Comparison of ENCODE assay signal across 8 mouse cellular contexts in the genomic region with DNA sequence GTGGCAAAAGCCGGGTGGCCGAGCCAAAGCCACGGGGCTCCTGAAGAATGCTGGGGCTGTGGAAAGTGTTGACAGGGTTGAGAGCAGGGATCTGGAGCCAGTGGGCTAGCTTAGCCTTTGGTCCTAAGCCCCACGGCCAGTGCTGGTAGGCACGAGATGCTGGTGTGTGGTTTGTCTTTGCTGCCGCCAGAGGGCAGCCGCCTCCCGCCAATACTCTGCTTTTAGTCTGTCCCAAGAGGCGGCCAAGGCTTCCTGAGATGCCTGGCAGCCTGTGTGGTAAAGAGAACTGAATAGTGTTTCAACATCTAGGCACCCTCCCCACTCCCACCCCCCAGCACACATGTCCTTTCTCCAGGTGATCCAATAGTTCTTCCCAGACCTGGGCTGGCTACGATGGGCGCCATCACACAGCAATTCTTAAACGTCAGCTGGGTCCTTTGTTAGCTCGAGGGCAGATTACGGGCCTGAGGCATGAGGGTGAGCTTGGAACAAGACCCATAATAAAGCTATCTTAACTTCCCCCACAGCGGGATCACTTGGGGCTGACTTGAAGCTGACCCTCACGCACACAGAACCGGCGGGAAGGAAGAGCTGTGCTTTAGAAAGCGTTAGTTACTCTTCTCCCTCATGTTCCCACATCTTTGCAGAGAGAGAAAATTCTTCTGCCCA. TPM values are rescaled to one million over a fixed set of nuclear protein-coding genes. Genes with fewer than 3 reads are reported as not detected.
DNase-seq lines count a peak whose midpoint lies in the region; ATAC-seq and TF ChIP-seq lines count a peak whose summit lies in the region.

No protein-coding gene starts in this region.

- H3K4me1 ChIP-seq in midbrain, embryonic 13.5 days (replicated peaks): peaks cover 55% of the 10 kb centered on the region
- H3K4me1 ChIP-seq in small intestine, adult 2 months (ENCODE audit: control insufficient read depth, insufficient read depth, insufficient read length, low read length): no peaks in the 10 kb centered on the region

- H3K4me3 ChIP-seq in midbrain, embryonic 13.5 days (replicated peaks): no peak overlapping the region
- H3K4me3 ChIP-seq in small intestine, adult 2 months (ENCODE audit: low read depth, low read length): no peak overlapping the region

- DNase-seq in ZHBTc4 (ENCODE audit: low read depth, low spot score): peak; percentile 88
- peak; percentile 81 to 84 for DNase-seq in cerebellum, postnatal 36 days
- DNase-seq in gastrocnemius, adult 18-20 months (ENCODE audit: low spot score): peak; percentile 74
- DNase-seq in induced T-regulatory cell, adult 2 months (ENCODE audit: low read depth): peak; percentile 64
- DNase-seq in left cerebral cortex, postnatal 14 days (ENCODE audit: low spot score in 2 of 2): peak; percentile 83 to 87

- H3K4me2 ChIP-seq in midbrain, embryonic 13.5 days (replicated peaks): no peak overlapping the region

- no peak for TF ChIP-seq POLR2A in small intestine, adult 2 months (IDR thresholded peaks at IDR 0.05; ENCODE audit: low read depth, low read length)

- TF ChIP-seq CTCF in small intestine, adult 2 months (IDR thresholded peaks at IDR 0.05; ENCODE audit: extremely low read depth, insufficient read length, insufficient replicate concordance, low read depth, low read length): peak; percentile 88

- WGBS in midbrain, embryonic 13.5 days: 18% methylated on average over 19 of the region's 19 CpGs
- 41% methylated on average over 19 of the region's 19 CpGs for WGBS in small intestine, adult 2 months

- intact Hi-C loops in left cerebral cortex, postnatal 14 days (cut with DNase I): loop anchor here (2.0 to 5.0 kb wide), 2 partner anchors 166 to 244 kb away; a partner anchor contains a TSS

- peak; percentile 87 for ATAC-seq in midbrain, embryonic 13.5 days
- ATAC-seq in inflammation-experienced regulatory T-cells, adult 6 months: no peak

- no peak overlapping the region for H3K9ac ChIP-seq in midbrain, embryonic 13.5 days (replicated peaks)

- H3K9me3 ChIP-seq in midbrain, embryonic 13.5 days: no peaks in the 10 kb centered on the region

- H3K27me3 ChIP-seq in midbrain, embryonic 13.5 days: peaks cover 19% of the 10 kb centered on the region
- 0 out of 2 replicates have a peak, but pooled peaks cover 3% of the 10 kb centered on the region for H3K27me3 ChIP-seq in small intestine, adult 2 months (ENCODE audit: control insufficient read depth, insufficient read depth, low read length)

- no peaks in the 10 kb centered on the region for H3K36me3 ChIP-seq in midbrain, embryonic 13.5 days
- no peaks in the 10 kb centered on the region for H3K36me3 ChIP-seq in small intestine, adult 2 months (ENCODE audit: control insufficient read depth, insufficient read depth, low read length)

- no peak overlapping the region for H3K27ac ChIP-seq in midbrain, embryonic 13.5 days
- no peak overlapping the region for H3K27ac ChIP-seq in small intestine, adult 2 months (ENCODE audit: insufficient read depth, low read depth, low read length)

RNA-seq across cellular contexts. Expression of a gene that starts 25.0 kb away (rescaled TPM):
- under 1 TPM; 0.16 to 0.90 TPM for total RNA-seq in gastrocnemius, adult 18-20 months (2021)
- 10 to 100 TPM in 1 of 2 experiments, 1 to 10 TPM in 1; 7.7 to 10.4 TPM for total RNA-seq in left cerebral cortex, postnatal 14 days (2021)
- 8.1 and 9.9 TPM in 2 replicates for polyA plus RNA-seq in midbrain, embryonic 13.5 days (2015; fragmentation: Nextera tagmentation; extraction: Ambion mirVana)
- 0.83 and 1.7 TPM in 2 replicates for polyA plus RNA-seq in small intestine, adult 2 months (2012; rRNA removed)
- polyA plus RNA-seq in inflammation-experienced regulatory T-cells, adult 6 months (2017; shearing (Covaris generic)): 1 to 10 TPM in 2 of 3 experiments, not detected in 1; 4.0 to 5.3 TPM

RNA-seq across cellular contexts. Expression of a gene that starts 32.4 kb away (rescaled TPM):
- under 1 TPM; 0.24 to 0.34 TPM for total RNA-seq in gastrocnemius, adult 18-20 months (2021)
- total RNA-seq in left cerebral cortex, postnatal 14 days (2021): 1 to 10 TPM; 5.2 to 5.7 TPM
- polyA plus RNA-seq in midbrain, embryonic 13.5 days (2015; fragmentation: Nextera tagmentation; extraction: Ambion mirVana): 0.30 and 0.38 TPM in 2 replicates
- polyA plus RNA-seq in small intestine, adult 2 months (2012; rRNA removed): 0.19 and 0.27 TPM in 2 replicates
- polyA plus RNA-seq in inflammation-experienced regulatory T-cells, adult 6 months (2017; shearing (Covaris generic)): under 1 TPM in 1 of 3 experiments, not detected in 2; 0.12 TPM
